Mouse (Mus musculus) telencephalon, adult 2 months (tissue): ENCODE measurements around the gene Fbxl17.

Experiments
- DNase-seq: peaks from one replicate; pipeline ENCODE4 v3.0.0-alpha.2; 2011; ENCODE audit warnings: low read depth, low spot score

Fbxl17 gene

DNA sequence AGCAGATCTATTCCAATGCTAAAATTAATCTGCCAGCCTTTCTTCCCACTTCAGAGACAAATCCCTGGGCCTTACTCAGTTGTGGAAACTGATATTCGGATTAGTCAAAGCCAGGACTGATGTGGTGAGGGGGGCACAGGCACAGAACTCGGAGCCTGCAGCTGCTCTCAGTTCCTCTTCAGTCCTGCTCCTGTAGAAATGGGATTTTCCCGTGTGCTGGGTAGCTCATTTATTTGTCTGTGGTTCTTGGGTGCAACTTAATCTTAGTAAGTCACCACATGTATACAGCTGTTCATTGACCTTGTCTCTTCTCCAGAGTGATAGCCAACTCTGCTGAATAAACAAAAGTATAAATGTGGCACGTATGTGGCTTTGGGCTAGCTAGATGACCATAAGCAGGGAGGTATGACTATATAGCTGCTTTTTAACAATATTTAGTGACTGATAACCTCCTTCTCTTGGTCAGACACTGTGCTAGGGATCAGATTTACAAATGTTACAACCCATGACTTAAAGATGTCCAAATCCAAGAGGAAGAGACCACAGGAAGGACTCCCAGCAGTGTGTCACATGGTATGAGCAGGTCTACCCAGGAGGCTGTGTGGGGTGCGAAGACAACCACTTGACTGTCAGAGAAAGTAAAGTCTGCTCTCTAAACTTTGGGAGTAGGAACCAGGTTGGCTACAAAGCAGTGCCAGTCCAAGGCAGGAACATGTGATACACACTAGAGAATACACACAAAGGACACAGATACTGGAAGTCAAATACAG, 331.6 kb downstream of the Fbxl17 start:
- no peak for DNase-seq

DNA sequence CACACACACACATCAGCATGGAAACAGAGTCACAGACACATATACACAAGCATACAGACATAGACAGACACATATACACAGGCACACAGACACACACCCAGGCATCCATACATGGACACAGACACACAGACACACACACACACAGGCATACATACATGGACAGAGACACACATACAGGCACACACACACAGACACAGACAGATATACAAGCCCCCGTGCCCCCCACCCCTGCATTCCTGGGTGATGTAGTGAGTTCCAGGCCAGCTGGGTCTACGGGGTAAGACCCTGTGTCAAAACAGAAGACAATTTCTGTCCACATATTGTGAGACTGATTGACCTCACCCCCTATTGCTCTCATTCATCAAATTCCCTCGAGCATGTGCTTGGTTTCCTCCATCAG, 332.6 kb downstream of the Fbxl17 start:
- no peak for DNase-seq

DNA sequence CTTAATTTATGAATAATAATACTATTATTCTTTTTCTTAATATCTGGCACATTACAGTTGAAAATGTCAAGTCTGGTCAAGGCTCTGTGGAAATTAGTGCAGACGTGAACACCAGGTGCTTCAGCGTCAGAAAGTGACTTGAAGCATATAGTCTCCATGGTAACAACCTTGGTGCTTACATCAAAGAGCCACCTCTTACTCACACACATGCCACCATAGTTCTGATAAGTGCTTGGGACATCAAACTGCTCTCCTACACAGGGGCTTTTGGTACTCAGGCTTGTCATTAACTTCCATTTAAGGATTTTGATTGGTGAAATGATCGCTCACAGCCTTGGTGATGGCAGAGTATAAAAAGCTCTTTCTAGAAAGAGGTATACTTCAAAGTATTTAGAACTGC, 333.1 kb downstream of the Fbxl17 start:
- no peak for DNase-seq

DNA sequence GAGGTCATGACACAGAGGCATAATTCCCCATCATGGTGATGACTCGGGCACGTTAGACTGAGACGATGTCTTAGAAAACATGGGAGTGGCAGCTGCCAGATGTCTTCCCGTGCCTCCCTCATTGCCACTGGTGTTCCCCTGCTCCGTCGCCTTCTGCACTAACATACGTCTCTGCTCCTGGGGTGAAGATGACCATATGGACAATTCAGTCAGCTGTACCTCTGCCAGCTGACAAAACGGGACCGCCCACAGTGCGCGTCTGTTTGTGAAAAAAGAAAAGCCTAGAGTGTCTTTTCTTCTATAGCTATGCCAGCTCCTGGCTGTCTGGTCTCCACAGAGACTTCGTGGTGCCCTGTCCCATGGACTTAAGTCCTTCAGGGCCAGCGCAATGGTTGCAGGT, 334.0 kb downstream of the Fbxl17 start:
- no peak for DNase-seq

DNA sequence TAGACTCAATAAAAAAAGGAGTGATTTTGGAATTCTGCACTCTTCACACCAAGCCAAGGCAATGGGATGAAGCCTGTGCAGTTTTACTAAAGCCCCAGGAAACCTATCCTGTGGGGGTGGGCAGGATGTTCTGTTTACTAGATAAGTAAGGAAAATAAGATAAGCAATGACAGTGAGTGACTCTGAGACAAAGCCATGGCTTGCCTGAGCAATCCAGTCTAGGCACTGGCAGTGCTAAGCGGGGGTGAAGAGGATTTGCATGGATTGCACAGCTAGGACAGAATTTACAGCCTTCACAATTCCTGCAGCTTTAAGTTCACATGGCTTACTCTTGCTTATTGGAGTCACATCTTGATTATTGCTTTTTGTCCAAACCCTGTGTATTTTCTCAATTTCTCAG, 335.5 kb downstream of the Fbxl17 start:
- no peak for DNase-seq

DNA sequence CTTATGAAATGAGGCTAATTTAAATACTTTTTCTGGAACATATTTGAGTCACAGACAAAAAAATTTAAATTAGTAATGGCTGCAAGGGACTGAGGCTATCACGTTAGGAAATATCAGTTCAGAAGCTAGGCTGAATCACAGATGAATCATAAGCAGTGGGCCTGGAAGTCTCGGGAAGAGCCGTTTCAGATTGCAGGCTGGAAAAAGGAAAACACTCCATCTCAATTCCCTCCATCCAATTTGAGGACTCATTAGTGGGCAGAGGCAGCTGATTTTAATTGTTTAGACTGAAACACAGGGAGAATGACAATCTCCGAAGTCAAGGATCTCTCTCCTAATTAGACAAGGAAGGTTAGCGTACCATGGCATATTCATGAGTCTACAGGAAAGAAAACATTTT, 337.9 kb downstream of the Fbxl17 start:
- DNase-seq: peak; percentile 42

DNA sequence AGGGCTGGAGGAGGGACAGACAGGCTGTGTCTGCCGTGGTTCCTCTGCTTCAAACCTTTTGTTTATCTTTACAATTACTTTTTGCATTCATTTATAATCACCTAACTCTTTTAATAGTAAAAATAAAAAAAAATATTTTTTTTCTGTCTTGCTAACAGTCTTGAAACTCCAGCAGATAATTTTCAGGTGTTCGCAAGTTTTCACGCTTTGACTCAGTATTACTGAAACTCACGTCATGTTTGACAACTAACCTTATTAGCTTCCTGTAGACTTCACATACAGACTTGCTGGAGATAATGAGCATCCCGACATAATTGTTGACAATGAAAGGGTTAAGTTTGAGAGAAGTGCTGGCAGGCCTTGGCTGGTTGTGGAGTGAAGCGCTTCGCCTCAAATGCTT, 340.6 kb downstream of the Fbxl17 start:
- DNase-seq: no peak

DNA sequence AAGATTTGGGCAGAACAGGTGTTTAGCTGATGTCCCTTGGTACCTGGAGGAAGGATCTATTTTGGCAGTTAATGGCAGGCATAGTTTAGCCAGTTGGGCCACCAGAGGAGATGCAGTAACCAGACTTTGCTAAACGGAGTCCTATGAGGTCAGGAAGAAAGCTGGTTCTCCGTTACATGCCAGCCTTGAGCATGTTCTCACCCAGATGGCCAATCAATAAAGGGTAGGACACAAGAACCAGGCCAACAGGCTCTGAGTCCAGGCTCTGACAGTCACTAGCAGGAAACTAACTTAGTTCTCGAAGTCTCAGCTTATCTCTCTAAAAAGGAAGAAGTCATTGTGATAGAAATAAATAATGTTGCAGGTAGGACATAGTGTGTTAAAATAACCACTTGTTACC, 341.4 kb downstream of the Fbxl17 start:
- no peak for DNase-seq

DNA sequence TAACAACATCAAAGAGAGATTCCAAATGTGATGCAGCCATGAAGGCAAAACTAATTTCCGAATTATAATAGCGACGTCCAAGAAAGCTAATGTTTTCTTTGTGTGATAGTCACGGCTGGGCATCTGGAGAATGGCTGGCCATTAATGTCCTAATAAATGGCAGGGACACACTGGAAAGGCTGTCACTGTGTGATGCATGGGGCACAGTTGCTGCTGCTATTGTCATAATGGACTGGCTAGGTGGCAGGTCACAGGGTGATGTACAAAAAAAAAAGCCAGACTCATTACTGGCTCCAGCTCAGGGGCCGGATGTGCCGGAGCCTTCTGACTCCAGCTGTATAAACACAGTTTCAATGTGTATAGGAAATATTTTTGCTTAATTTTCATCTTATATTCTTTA, 341.9 kb downstream of the Fbxl17 start:
- DNase-seq: no peak

DNA sequence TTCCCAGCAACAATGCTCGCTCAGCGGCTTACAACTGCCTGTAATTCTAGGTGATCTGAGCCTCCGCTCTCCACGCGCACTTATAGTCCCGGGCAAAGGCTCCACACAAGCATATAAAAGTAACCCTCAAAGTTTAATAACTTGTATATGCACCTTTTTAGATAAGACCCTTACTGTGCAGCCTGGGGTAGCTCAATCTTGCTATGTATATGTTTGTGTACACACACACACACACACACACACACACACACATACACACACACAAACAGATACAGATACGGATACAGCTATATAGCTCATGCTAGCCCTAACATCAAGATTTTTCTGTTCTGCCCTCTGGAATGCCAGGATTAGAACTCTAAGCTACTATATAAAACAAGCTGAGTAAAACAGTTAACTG, 342.8 kb downstream of the Fbxl17 start:
- DNase-seq: no peak

DNA sequence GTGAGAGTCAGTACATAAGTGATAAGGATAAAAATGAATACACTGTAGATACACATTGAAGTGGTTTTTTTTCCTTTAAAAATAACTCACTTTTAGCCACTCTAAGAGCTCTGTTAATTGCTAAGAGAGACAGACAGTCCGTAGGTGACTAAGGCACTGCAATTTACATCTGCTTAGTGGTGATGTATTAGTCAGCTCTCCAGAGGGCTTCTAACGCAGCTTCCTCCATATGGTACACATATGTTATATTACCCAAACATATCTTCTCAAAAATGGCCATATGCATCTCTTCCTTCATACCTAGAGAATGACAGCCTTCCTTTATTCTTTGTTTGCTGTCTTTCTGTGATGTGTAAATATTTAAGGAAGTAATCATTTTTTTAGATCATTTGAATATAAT, 353.3 kb downstream of the Fbxl17 start:
- peak; percentile 54 for DNase-seq

DNA sequence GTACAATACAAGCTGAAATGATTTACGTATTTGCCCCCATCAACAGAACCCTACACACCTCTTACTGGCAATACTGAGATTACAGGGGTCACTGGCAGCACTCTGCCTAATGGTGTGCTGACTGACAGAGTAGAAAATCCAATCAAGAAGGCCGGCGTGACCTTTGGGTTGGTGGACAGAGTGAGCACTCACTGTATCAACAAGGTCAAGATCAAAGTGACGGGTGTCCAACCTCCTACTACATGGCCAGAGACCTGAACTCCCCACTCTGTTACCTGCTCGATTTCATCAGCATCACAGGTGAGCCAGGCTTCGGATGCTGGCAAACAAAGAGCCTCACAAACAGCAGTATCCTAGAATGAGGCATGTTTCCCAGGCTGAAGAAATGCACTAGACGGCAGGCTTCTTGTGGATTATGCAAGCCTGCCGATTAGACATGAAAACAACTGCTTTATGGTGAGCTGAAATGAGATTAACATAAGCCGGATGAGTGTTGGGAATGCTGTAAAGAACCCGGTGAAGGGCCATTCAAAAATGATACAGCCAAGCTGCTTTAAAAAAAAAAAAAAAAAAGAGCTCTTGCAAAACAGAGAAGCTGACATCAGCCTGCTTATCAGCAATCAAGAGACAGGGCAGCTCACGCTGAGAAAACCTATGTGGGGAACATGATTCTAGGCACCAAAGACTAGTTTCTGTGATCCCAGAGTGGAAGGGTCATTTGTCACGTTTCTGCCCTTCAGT, 353.9 kb downstream of the Fbxl17 start:
- no peak for DNase-seq

DNA sequence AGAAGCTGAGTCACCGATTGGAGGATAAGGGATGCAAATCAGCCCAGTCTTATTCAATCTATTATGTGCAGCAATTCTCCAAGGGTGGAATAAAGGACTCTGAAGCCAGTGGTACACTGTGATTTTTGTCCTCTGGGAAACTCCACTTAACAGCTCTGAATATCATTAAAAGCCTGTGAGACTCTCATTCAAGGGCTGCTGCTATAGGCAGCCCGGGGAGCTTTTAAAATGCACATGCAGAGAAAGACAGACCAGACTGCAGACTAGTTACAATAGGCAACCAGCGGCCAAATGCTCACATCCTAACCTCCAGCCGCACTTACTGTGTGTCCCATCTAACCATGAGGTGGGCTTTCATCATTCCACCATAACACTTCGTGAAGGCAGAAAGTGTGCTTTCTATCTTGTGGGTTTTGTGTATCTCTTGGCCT, 354.5 kb downstream of the Fbxl17 start:
- DNase-seq: no peak

DNA sequence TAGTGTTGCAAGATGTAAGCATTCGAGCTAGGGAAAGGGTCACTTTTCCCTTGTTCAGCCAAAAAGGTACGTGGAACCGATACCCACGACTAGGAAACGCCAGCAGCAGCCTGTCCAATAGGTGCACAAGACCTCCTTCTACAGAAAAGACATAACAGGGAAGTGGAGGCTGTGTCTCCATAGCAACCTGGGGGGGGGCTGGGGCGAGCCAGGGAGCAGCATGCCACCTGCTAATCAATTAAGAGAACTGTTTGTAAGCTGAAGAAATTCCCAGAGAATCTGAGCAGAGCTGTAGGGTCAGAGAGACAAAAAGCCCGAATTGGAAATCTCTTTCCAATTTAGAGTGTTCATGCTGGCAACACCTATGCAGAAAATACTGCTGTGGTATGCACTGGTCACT, 356.0 kb downstream of the Fbxl17 start:
- no peak for DNase-seq

DNA sequence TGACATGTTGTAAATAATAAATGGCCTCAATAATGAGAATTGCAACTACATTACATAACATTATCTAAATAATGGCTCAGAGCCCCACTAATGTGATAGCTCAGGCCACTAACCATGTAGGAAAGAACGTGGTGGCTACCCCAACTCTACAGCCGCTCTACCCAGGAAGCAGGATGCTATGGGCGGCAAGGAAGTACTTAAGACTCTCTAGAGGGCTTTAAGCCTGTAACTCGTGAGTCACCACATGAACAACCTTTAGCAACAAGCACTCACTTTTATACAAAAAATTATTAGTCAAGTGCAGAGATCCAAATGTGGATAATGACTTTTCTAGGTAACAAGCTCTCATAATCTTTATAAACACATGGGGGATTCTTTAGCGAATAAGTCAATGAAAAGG, 365.0 kb downstream of the Fbxl17 start:
- no peak for DNase-seq

DNA sequence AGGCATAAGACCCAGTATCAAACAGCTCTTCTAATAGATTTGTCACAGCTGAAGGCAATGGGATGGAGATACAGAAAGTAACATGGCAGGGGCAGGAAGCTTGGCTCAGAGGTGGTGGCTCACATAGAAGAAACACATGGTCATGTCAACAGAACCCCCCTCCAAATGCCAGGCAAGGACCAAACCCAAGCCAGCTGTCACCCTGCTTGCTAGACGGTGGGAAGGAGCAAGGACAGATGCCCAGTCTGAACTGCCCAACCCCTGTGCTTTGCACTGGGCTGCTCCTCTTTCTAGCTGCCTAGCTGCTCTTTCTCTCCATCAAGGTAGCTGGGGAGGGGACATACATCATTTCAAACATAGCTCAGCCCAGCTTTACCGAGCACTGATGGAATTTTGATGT, 377.4 kb downstream of the Fbxl17 start:
- DNase-seq: no peak

DNA sequence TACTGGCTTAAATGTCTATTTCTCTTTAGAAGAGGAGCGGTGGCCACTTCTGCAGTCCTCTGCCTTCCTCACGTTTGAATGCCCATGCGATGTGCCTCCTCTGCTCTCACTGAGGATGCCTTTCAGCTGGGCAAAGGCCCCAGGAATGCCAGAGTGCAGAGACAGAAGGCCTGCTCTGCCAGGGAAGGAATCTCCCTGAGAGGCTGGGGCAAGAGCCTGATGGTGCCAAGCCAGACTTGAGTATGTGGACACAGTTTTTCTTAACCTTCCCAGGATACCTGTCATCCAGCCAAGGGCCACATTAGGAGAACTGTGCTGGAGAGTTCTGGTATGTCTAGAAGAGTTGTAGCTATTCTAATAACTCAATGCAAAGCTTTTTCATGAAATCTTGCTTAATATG, 380.1 kb downstream of the Fbxl17 start:
- no peak for DNase-seq

DNA sequence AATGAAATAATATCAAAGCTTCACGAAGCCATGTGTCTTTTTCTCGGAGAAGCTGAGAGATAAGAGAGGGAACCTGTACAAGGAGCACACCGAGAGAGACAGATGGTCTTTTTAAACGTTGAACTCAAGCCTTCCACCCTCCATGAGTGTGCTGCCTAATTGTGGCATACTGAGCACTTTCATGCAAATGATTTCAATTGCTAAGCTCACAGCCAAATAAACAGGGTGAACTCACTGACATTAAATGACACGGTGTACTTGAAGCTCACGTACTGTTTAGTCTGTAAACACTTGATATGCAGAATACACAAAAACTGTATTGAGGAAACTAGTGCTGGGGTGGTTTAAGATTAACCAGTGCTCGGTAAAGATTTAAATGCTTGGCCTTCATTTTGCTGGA, 380.7 kb downstream of the Fbxl17 start:
- no peak for DNase-seq

DNA sequence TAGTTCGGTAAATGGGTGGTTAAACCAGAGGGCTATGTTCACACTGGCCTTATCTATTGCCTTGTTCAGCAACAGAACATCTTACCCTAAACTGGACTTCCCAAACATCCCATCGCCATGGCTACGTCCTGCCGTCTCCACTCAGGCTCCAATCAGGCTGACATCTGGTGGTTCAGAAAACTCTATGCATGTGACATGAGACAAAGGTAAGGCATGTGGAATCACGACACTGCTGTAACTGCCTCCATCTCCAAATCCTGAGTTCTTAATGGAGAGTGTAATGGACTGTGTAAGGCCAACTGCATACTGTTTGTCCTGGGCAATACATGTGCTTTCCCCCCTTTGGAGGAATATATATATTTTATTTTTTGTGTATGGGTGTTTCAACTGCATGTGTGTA, 382.7 kb downstream of the Fbxl17 start:
- no peak for DNase-seq

DNA sequence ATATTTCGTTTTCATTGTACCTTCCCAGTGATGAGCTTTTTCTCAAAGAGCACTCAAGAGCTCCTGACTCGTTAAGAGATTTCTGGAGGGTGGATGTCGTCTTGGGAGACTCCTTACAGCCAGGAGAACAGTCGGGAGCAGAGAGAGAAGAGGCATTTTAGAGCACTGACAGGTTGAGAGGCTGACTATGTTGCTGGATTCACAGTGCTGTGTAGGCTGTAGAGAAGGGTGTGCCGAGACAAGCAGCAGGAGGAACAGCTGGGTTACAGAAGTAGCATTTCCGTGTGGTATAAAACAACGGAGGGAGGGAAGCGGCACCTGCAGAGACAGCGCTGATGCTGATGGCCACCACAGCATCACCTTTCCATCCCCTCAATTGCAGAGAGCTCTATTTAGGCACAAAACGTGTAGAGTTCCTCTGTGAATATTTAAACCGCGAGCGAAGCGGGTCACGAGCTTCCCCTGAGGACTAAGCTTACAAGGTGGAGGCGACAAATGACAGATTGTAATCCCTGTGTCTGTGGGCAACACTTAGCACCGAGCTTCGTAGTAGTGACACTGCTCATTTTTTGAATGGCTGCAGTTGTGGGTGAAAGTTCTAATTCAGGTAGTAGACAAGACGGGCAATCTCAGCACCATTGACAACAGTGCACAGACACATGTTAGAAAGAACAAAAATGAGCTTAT, 385.3 kb downstream of the Fbxl17 start:
- DNase-seq: peak; percentile 54

DNA sequence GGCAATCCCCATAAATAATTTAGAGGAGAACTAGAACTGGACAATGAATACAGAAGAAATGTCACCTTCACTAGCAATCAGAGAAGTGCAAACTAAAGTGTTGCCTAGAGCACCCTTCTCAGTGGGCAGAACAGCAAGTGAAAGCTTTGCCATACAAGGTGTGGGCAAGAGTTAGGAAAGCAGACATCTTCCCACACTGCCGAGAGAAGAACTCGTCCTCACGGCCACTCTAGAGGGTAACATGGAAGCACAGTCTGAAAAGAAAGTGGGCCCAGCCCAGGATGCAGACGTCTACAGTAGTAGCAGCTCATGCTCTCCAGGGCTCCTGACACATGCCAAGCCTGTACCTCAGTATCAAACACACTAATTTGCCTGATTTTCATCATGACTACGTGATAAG, 387.0 kb downstream of the Fbxl17 start:
- DNase-seq: peak; percentile 17

DNA sequence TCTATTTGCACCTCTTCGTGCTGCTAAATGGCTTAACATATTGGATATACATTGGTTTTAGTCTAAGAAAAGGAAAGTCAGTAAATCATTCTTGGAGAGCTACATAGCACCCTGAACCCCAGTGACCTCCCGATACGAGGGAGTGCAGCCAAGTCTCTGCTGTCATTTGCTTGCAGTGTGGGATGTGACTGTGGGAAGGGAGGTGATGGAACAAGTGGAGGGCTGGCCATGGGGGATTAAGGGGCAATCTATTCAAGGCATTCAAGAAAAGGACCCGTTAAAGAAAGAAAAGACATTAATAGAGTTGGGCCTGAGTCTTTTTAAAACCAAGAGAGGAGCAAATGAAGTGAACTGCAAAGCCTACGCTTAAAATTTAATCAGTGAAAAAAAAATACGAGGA, 388.8 kb downstream of the Fbxl17 start:
- DNase-seq: no peak
